10 mouse cellular contexts compared by ENCODE assay signal in genomic region chr13:94059373-94059772, GRCm38 (mm10). TPM values are rescaled to one million over a fixed set of nuclear protein-coding genes. Genes with fewer than 3 reads are reported as not detected.
DNase-seq lines count a peak whose midpoint lies in the region; ATAC-seq and TF ChIP-seq lines count a peak whose summit lies in the region.
"Had no signal": no experiment of that assay in that cellular context is flagged by ENCODE, and none has a peak within 500 bp of the region (broad histone marks: within the 10 kb centered on the region; RNA-seq: fewer than 3 reads in every experiment).

No protein-coding gene starts in this region.

- TF ChIP-seq CTCF in heart, postnatal 0 days (IDR thresholded peaks at IDR 0.05; ENCODE audit: low read depth): no peak

- H3K9me3 ChIP-seq in heart, postnatal 0 days (replicated peaks; ENCODE audit: control insufficient read depth, low read length): no peaks in the 10 kb centered on the region
- H3K9me3 ChIP-seq in midbrain, embryonic 11.5 days (ENCODE audit: control insufficient read depth, low read length): no peaks in the 10 kb centered on the region
- H3K9me3 ChIP-seq in midbrain, embryonic 15.5 days: no peaks in the 10 kb centered on the region
- no peaks in the 10 kb centered on the region for H3K9me3 ChIP-seq in embryonic facial prominence, embryonic 13.5 days
- no peaks in the 10 kb centered on the region for H3K9me3 ChIP-seq in limb, embryonic 14.5 days (ENCODE audit: control insufficient read depth, low read length)

- TF ChIP-seq EP300 in heart, postnatal 0 days (IDR thresholded peaks at IDR 0.05; ENCODE audit: low read depth): no peak

- H3K4me2 ChIP-seq in heart, postnatal 0 days (ENCODE audit: low read depth, low read length): peak overlapping the region; percentile 99
- H3K4me2 ChIP-seq in midbrain, embryonic 11.5 days: no peak overlapping the region
- no peak overlapping the region for H3K4me2 ChIP-seq in midbrain, embryonic 15.5 days
- H3K4me2 ChIP-seq in embryonic facial prominence, embryonic 13.5 days: peak overlapping the region; percentile 76
- peak overlapping the region; percentile 82; the same call in 1 of the 2 replicates for H3K4me2 ChIP-seq in limb, embryonic 14.5 days (replicated peaks; ENCODE audit: low read depth, low read length, severe bottlenecking)

- no peak overlapping the region for H3K4me3 ChIP-seq in heart, postnatal 0 days (ENCODE audit: low read depth, low read length)
- no peak overlapping the region for H3K4me3 ChIP-seq in midbrain, embryonic 11.5 days (ENCODE audit: low read depth, low read length)
- no peak overlapping the region for H3K4me3 ChIP-seq in midbrain, embryonic 15.5 days
- H3K4me3 ChIP-seq in embryonic facial prominence, embryonic 13.5 days: peak overlapping the region; percentile 88; the same call in 1 of the 2 replicates
- peak overlapping the region; percentile 92; the same call in 1 of the 2 replicates for H3K4me3 ChIP-seq in limb, embryonic 14.5 days (replicated peaks; ENCODE audit: low read length)

- ATAC-seq in heart, postnatal 0 days (ENCODE audit: insufficient read depth, low read depth): no peak
- no peak for ATAC-seq in midbrain, embryonic 11.5 days (ENCODE audit: low FRiP score)
- ATAC-seq in midbrain, embryonic 15.5 days (replicated peaks): no peak
- no peak for ATAC-seq in embryonic facial prominence, embryonic 13.5 days (ENCODE audit: insufficient number of reproducible peaks, insufficient read depth, low FRiP score, low TSS enrichment, low read depth)
- no peak for ATAC-seq in limb, embryonic 14.5 days (ENCODE audit: low FRiP score, low read depth)

- H3K27ac ChIP-seq in heart, postnatal 0 days (ENCODE audit: low read depth): no peak overlapping the region
- H3K27ac ChIP-seq in midbrain, embryonic 11.5 days (ENCODE audit: low read depth, low read length): no peak overlapping the region
- no peak overlapping the region for H3K27ac ChIP-seq in midbrain, embryonic 15.5 days
- no peak overlapping the region for H3K27ac ChIP-seq in embryonic facial prominence, embryonic 13.5 days
- no peak overlapping the region for H3K27ac ChIP-seq in limb, embryonic 14.5 days (replicated peaks; ENCODE audit: low read depth, low read length)
- H3K27ac ChIP-seq: liver, embryonic 14.5 days; midbrain, embryonic 10.5 days had no signal

- peaks cover 29% of the 10 kb centered on the region for H3K4me1 ChIP-seq in heart, postnatal 0 days (ENCODE audit: control insufficient read depth, insufficient read depth)
- H3K4me1 ChIP-seq in midbrain, embryonic 11.5 days (ENCODE audit: control insufficient read depth, insufficient read depth, low read length): peaks cover 7% of the 10 kb centered on the region
- peaks cover 20% of the 10 kb centered on the region for H3K4me1 ChIP-seq in midbrain, embryonic 15.5 days
- H3K4me1 ChIP-seq in embryonic facial prominence, embryonic 13.5 days: peaks cover 52% of the 10 kb centered on the region
- H3K4me1 ChIP-seq in limb, embryonic 14.5 days (ENCODE audit: control insufficient read depth, insufficient read depth, low read length): peaks cover 26% of the 10 kb centered on the region

- no peak for DNase-seq in heart, postnatal 0 days (ENCODE audit: low spot score)
- DNase-seq in heart, postnatal 25 days (ENCODE audit: low spot score): no peak
- DNase-seq in midbrain, embryonic 11.5 days (ENCODE audit: low spot score, missing footprints): peak; percentile 80
- DNase-seq in limb, embryonic 14.5 days (ENCODE audit: low spot score): no peak
- no peak for DNase-seq in urinary bladder, postnatal 14 days (ENCODE audit: low spot score)
- DNase-seq in frontal cortex, postnatal 25 days (ENCODE audit: low spot score in 2 of 2): no peak

- H3K9ac ChIP-seq in heart, postnatal 0 days (replicated peaks; ENCODE audit: low read depth, low read length): no peak overlapping the region
- no peak overlapping the region for H3K9ac ChIP-seq in midbrain, embryonic 11.5 days (ENCODE audit: low read length)
- no peak overlapping the region for H3K9ac ChIP-seq in midbrain, embryonic 15.5 days
- no peak overlapping the region for H3K9ac ChIP-seq in embryonic facial prominence, embryonic 13.5 days
- H3K9ac ChIP-seq in limb, embryonic 14.5 days (ENCODE audit: low read depth, low read length, severe bottlenecking): no peak overlapping the region
- H3K9ac ChIP-seq: liver, embryonic 14.5 days had no signal

- H3K36me3 ChIP-seq in heart, postnatal 0 days (replicated peaks; ENCODE audit: control insufficient read depth, insufficient read depth, low read length): no peaks in the 10 kb centered on the region
- H3K36me3 ChIP-seq in midbrain, embryonic 11.5 days (ENCODE audit: control insufficient read depth, insufficient read depth, low read length): no peaks in the 10 kb centered on the region
- no peaks in the 10 kb centered on the region for H3K36me3 ChIP-seq in midbrain, embryonic 15.5 days (replicated peaks)
- no peaks in the 10 kb centered on the region for H3K36me3 ChIP-seq in embryonic facial prominence, embryonic 13.5 days
- H3K36me3 ChIP-seq in limb, embryonic 14.5 days (ENCODE audit: control insufficient read depth, insufficient read depth, low read length): no peaks in the 10 kb centered on the region
- H3K36me3 ChIP-seq: midbrain, embryonic 10.5 days had no signal

- intact Hi-C loops in heart, postnatal 25 days (cut with DNase I): loop anchor here (5.0 kb wide), 2 partner anchors 202 to 222 kb away; no protein-coding TSS in a partner anchor

- WGBS in heart, postnatal 0 days: 95% methylated on average over 4 of the region's 4 CpGs
- 90% methylated on average over 4 of the region's 4 CpGs for WGBS in midbrain, embryonic 11.5 days
- WGBS in midbrain, embryonic 15.5 days: 82% methylated on average over 4 of the region's 4 CpGs
- WGBS in embryonic facial prominence, embryonic 13.5 days: 87% methylated on average over 4 of the region's 4 CpGs
- 86% methylated on average over 4 of the region's 4 CpGs for WGBS in limb, embryonic 14.5 days

- TF ChIP-seq POLR2A in limb, embryonic 14.5 days (IDR thresholded peaks at IDR 0.05; ENCODE audit: borderline replicate concordance, extremely low read depth, insufficient read depth, insufficient read length): no peak

- no peaks in the 10 kb centered on the region for H3K27me3 ChIP-seq in heart, postnatal 0 days (ENCODE audit: control insufficient read depth, insufficient read depth, low read length)
- H3K27me3 ChIP-seq in midbrain, embryonic 11.5 days (ENCODE audit: control insufficient read depth, insufficient read depth, low read length): peaks cover 29% of the 10 kb centered on the region
- H3K27me3 ChIP-seq in midbrain, embryonic 15.5 days (replicated peaks): peaks cover 11% of the 10 kb centered on the region
- H3K27me3 ChIP-seq in embryonic facial prominence, embryonic 13.5 days: no peaks in the 10 kb centered on the region
- no peaks in the 10 kb centered on the region; the same call in 1 of the 2 replicates for H3K27me3 ChIP-seq in limb, embryonic 14.5 days (ENCODE audit: control insufficient read depth, insufficient read depth, low read length)

RNA-seq across cellular contexts. Expression of gene Lhfpl2, which starts 1.8 kb away (rescaled TPM):
- total RNA-seq in heart, postnatal 0 days (2014; rRNA removed; ENCODE audit: low replicate concordance): 20.9 and 22.5 TPM in 2 replicates
- polyA plus RNA-seq in heart, postnatal 0 days (2015; fragmentation: Nextera tagmentation; extraction: Ambion mirVana): 10.8 and 11.8 TPM in 2 replicates
- total RNA-seq in heart, postnatal 25 days (2021): 1 to 10 TPM; 4.5 to 6.4 TPM
- 17.0 and 17.3 TPM in 2 replicates for polyA plus RNA-seq in midbrain, embryonic 11.5 days (2014; fragmentation: Nextera tagmentation; extraction: Ambion mirVana)
- 16.3 and 16.8 TPM in 2 replicates for polyA plus RNA-seq in midbrain, embryonic 15.5 days (2015; fragmentation: Nextera tagmentation; extraction: Ambion mirVana)
- polyA plus RNA-seq in embryonic facial prominence, embryonic 13.5 days (2015; fragmentation: Nextera tagmentation; extraction: Ambion mirVana): 59.2 and 60.6 TPM in 2 replicates
- 60.5 and 82.1 TPM in 2 replicates for polyA plus RNA-seq in limb, embryonic 14.5 days (2012; rRNA removed)
- 69.4 and 71.9 TPM in 2 replicates for polyA plus RNA-seq in limb, embryonic 14.5 days (2014; fragmentation: Nextera tagmentation; extraction: Ambion mirVana)

Comparison
In these comparisons a context has a peak if more than half of its experiments do, and no peak if none do; other contexts are left out.
1. H3K4me2 ChIP-seq: peak in heart, postnatal 0 days (single experiment), embryonic facial prominence, embryonic 13.5 days (single experiment) and limb, embryonic 14.5 days (single experiment); none in midbrain, embryonic 11.5 days (single experiment) and midbrain, embryonic 15.5 days (single experiment).
2. H3K4me3 ChIP-seq: peak in embryonic facial prominence, embryonic 13.5 days (single experiment) and limb, embryonic 14.5 days (single experiment); none in heart, postnatal 0 days (single experiment), midbrain, embryonic 11.5 days (single experiment) and midbrain, embryonic 15.5 days (single experiment).